Mouse (Mus musculus): Measurements from ENCODE around the gene Rnpep. TPM values are rescaled to one million over a fixed set of nuclear protein-coding genes. Genes with fewer than 3 reads are reported as not detected.
A peak's percentile ranks its signal among the peaks of the same experiment; 100 is the strongest.

Gene Rnpep
- polyA plus RNA-seq, 1 experiment from 2014 or later = 96.6 TPM

- peaks cover 33% of the 10 kb centered on the region for H3K36me3 ChIP-seq (ENCODE audit: insufficient read depth)
- ATAC-seq (ENCODE audit: insufficient read depth) = no peak
- no peak for TF ChIP-seq CTCF (IDR thresholded peaks at IDR 0.05; ENCODE audit: low read depth)
Observed at GRCm38 (mm10) chr1:135280646-135281045, 3.2 kb downstream of the Rnpep start.

GRCm38 (mm10) chr1:135271371-135271770, 12.5 kb downstream of the Rnpep start:
- H3K27me3 ChIP-seq (ENCODE audit: insufficient read depth, low read length) = no peaks in the 10 kb centered on the region
- DNase-seq (no peak), ATAC-seq (ENCODE audit: insufficient read depth) (no peak)
- H3K27ac ChIP-seq (ENCODE audit: low read depth) = no peak overlapping the region
- no peak overlapping the region for H3K4me3 ChIP-seq (ENCODE audit: low read depth, low read length)
- WGBS = 86% methylated on average over 9 of the region's 9 CpGs
- peaks cover 48% of the 10 kb centered on the region for H3K36me3 ChIP-seq (ENCODE audit: insufficient read depth)
- H3K4me2 ChIP-seq = no peak overlapping the region
- H3K4me1 ChIP-seq (ENCODE audit: insufficient read depth) = no peaks in the 10 kb centered on the region
- no peak overlapping the region for H3K9ac ChIP-seq
- no peaks in the 10 kb centered on the region for H3K9me3 ChIP-seq (ENCODE audit: low read depth, low read length)
- no peak for TF ChIP-seq CTCF (IDR thresholded peaks at IDR 0.05; ENCODE audit: low read depth)

More at GRCm38 (mm10) chr1:135280646-135281045, 3.2 kb downstream of the Rnpep start:
- no peaks in the 10 kb centered on the region for H3K4me1 ChIP-seq (ENCODE audit: insufficient read depth)
- no peak overlapping the region for H3K27ac ChIP-seq (ENCODE audit: low read depth)
- WGBS = 58% methylated on average over 9 of the region's 9 CpGs
- DNase-seq = peak; percentile 74
- H3K9me3 ChIP-seq (ENCODE audit: low read depth, low read length) = no peaks in the 10 kb centered on the region
- H3K4me2 ChIP-seq = no peak overlapping the region
- H3K4me3 ChIP-seq (ENCODE audit: low read depth, low read length) = no peak overlapping the region
- no peaks in the 10 kb centered on the region for H3K27me3 ChIP-seq (ENCODE audit: insufficient read depth, low read length)
- H3K9ac ChIP-seq = no peak overlapping the region

- ATAC-seq (ENCODE audit: insufficient read depth) (no peak), DNase-seq (no peak)
- Histone ChIP-seq H3K4me2 (no peak overlapping the region), H3K36me3 (ENCODE audit: insufficient read depth) (peaks cover 61% of the 10 kb centered on the region), H3K9ac (no peak overlapping the region), H3K4me1 (ENCODE audit: insufficient read depth) (no peaks in the 10 kb centered on the region), H3K9me3 (ENCODE audit: low read depth, low read length) (no peaks in the 10 kb centered on the region), H3K4me3 (ENCODE audit: low read depth, low read length) (no peak overlapping the region), H3K27me3 (ENCODE audit: insufficient read depth, low read length) (no peaks in the 10 kb centered on the region), H3K27ac (ENCODE audit: low read depth) (no peak overlapping the region)
- no peak for TF ChIP-seq CTCF (IDR thresholded peaks at IDR 0.05; ENCODE audit: low read depth)
- WGBS = 80% methylated on average over 10 of the region's 10 CpGs
Observed at GRCm38 (mm10) chr1:135267663-135268446, 16.0 kb downstream of the Rnpep start.

- no peak for TF ChIP-seq CTCF (IDR thresholded peaks at IDR 0.05; ENCODE audit: low read depth)
- no peak overlapping the region for H3K4me2 ChIP-seq
- ATAC-seq (ENCODE audit: insufficient read depth) (no peak), DNase-seq (no peak)
- no peak overlapping the region for H3K27ac ChIP-seq (ENCODE audit: low read depth)
- 78% methylated on average over 5 of the region's 5 CpGs for WGBS
- H3K9me3 ChIP-seq (ENCODE audit: low read depth, low read length) = no peaks in the 10 kb centered on the region
- H3K9ac ChIP-seq = no peak overlapping the region
- H3K27me3 ChIP-seq (ENCODE audit: insufficient read depth, low read length) = no peaks in the 10 kb centered on the region
- peaks cover 46% of the 10 kb centered on the region for H3K36me3 ChIP-seq (ENCODE audit: insufficient read depth)
- no peak overlapping the region for H3K4me3 ChIP-seq (ENCODE audit: low read depth, low read length)
- H3K4me1 ChIP-seq (ENCODE audit: insufficient read depth) = no peaks in the 10 kb centered on the region
Observed at GRCm38 (mm10) chr1:135265834-135266233, 18.1 kb downstream of the Rnpep start.

GRCm38 (mm10) chr1:135263316-135263715, 20.6 kb downstream of the Rnpep start:
- no peak overlapping the region for H3K4me2 ChIP-seq
- no peaks in the 10 kb centered on the region for H3K27me3 ChIP-seq (ENCODE audit: insufficient read depth, low read length)
- WGBS = 70% methylated on average over 9 of the region's 9 CpGs

GRCm38 (mm10) chr1:135262329-135262728, 21.6 kb downstream of the Rnpep start:
- H3K27me3 ChIP-seq (ENCODE audit: insufficient read depth, low read length) = no peaks in the 10 kb centered on the region
- DNase-seq (no peak), ATAC-seq (ENCODE audit: insufficient read depth) (no peak)
- no peaks in the 10 kb centered on the region for H3K9me3 ChIP-seq (ENCODE audit: low read depth, low read length)
- WGBS = 80% methylated on average over 3 of the region's 3 CpGs
- no peak for TF ChIP-seq CTCF (IDR thresholded peaks at IDR 0.05; ENCODE audit: low read depth)
- H3K4me3 ChIP-seq (ENCODE audit: low read depth, low read length) = no peak overlapping the region
- H3K36me3 ChIP-seq (ENCODE audit: insufficient read depth) = peaks cover 45% of the 10 kb centered on the region
- H3K4me1 ChIP-seq (ENCODE audit: insufficient read depth) = peaks cover 7% of the 10 kb centered on the region; the same call in 1 of the 2 replicates
- H3K27ac ChIP-seq (ENCODE audit: low read depth) = no peak overlapping the region
- H3K4me2 ChIP-seq = no peak overlapping the region
- H3K9ac ChIP-seq = no peak overlapping the region

More at GRCm38 (mm10) chr1:135263316-135263715, 20.6 kb downstream of the Rnpep start:
- no peak for TF ChIP-seq CTCF (IDR thresholded peaks at IDR 0.05; ENCODE audit: low read depth)
- Histone ChIP-seq H3K4me3 (ENCODE audit: low read depth, low read length) (no peak overlapping the region), H3K4me1 (ENCODE audit: insufficient read depth) (peaks cover 6% of the 10 kb centered on the region; the same call in 1 of the 2 replicates), H3K27ac (ENCODE audit: low read depth) (no peak overlapping the region), H3K9ac (no peak overlapping the region), H3K9me3 (ENCODE audit: low read depth, low read length) (no peaks in the 10 kb centered on the region), H3K36me3 (ENCODE audit: insufficient read depth) (peaks cover 46% of the 10 kb centered on the region)
- DNase-seq = no peak
- no peak for ATAC-seq (ENCODE audit: insufficient read depth)

GRCm38 (mm10) chr1:135260931-135261330, 23.0 kb downstream of the Rnpep start:
- no peaks in the 10 kb centered on the region for H3K9me3 ChIP-seq (ENCODE audit: low read depth, low read length)
- ATAC-seq (ENCODE audit: insufficient read depth) (peak; percentile 50), DNase-seq (peak; percentile 74)
- peaks cover 7% of the 10 kb centered on the region; the same call in 1 of the 2 replicates for H3K4me1 ChIP-seq (ENCODE audit: insufficient read depth)
- H3K4me3 ChIP-seq (ENCODE audit: low read depth, low read length) = no peak overlapping the region
- 58% methylated on average over 6 of the region's 6 CpGs for WGBS
- H3K4me2 ChIP-seq = peak overlapping the region; percentile 35; the same call in 1 of the 2 replicates
- peak overlapping the region; percentile 86 for H3K27ac ChIP-seq (ENCODE audit: low read depth)
- no peak overlapping the region for H3K9ac ChIP-seq
- TF ChIP-seq CTCF (IDR thresholded peaks at IDR 0.05; ENCODE audit: low read depth) = no peak
- no peaks in the 10 kb centered on the region for H3K27me3 ChIP-seq (ENCODE audit: insufficient read depth, low read length)
- peaks cover 33% of the 10 kb centered on the region for H3K36me3 ChIP-seq (ENCODE audit: insufficient read depth)
